Mouse (Mus musculus) myocyte (in vitro differentiated cells): Measurements from ENCODE around the gene Anapc11. TPM values are rescaled to one million over a fixed set of nuclear protein-coding genes. Genes with fewer than 3 reads are reported as not detected.

Source experiments
- H3K27me3 ChIP-seq: one replicate; pipeline ENCODE4 v1.6.1; 2011; ENCODE audit not compliant: control insufficient read depth, insufficient read depth, insufficient read length
- H3K36me3 ChIP-seq: one replicate; pipeline ENCODE4 v1.6.1; 2011; ENCODE audit not compliant: control insufficient read depth, insufficient read depth
- H3K4me2 ChIP-seq: one replicate; pipeline ENCODE4 v1.6.1; 2011; ENCODE audit warnings: low read depth, control low read depth
- H3K4me3 ChIP-seq: one replicate; pipeline ENCODE4 v1.5.1; 2011; ENCODE audit warnings: mild to moderate bottlenecking, control low read depth, moderate library complexity
- H3K79me2 ChIP-seq: one replicate; pipeline ENCODE4 v1.6.1; 2011; ENCODE audit not compliant: control insufficient read depth, insufficient read depth
- H3ac ChIP-seq: one replicate; pipeline ENCODE4 v1.6.1; 2011; ENCODE audit not compliant: control insufficient read depth, insufficient read length
- CEBPB ChIP-seq: IDR thresholded peaks from 2 replicates; pipeline ENCODE4 v1.6.1; 2011; ENCODE audit warnings: mild to moderate bottlenecking, moderate library complexity; ENCODE audit not compliant: poor library complexity, insufficient read depth, severe bottlenecking
- E2F4 ChIP-seq: IDR thresholded peaks from one replicate; pipeline ENCODE4 v1.6.1; 2011; ENCODE audit warnings: mild to moderate bottlenecking, control low read depth, moderate library complexity; ENCODE audit not compliant: insufficient read depth
- MAX ChIP-seq: IDR thresholded peaks from one replicate; pipeline ENCODE4 v1.6.1; 2011; ENCODE audit warnings: low read depth, mild to moderate bottlenecking, control low read depth
- MYOD1 ChIP-seq, 3 experiments: IDR thresholded peaks; one replicate each; pipeline ENCODE4 v1.6.1; 2011; ENCODE audit warnings: control low read depth in 2 of 3, low read depth in 2 of 3, mild to moderate bottlenecking in 2 of 3, moderate library complexity in 1 of 3; ENCODE audit not compliant: insufficient read length in 2 of 3, control insufficient read depth in 1 of 3
- MYOG ChIP-seq, 3 experiments: IDR thresholded peaks; one replicate each; pipeline ENCODE4 v1.6.1; 2011; ENCODE audit warnings: control low read depth in 2 of 3, low read depth in 2 of 3, mild to moderate bottlenecking in 2 of 3; ENCODE audit not compliant: insufficient read length in 2 of 3, control insufficient read depth in 1 of 3, insufficient read depth in 1 of 3
- POLR2A ChIP-seq: IDR thresholded peaks from one replicate; pipeline ENCODE4 v1.6.1; 2011; ENCODE audit warnings: low read depth, mild to moderate bottlenecking, control low read depth, moderate library complexity; ENCODE audit not compliant: insufficient read length
- POLR2AphosphoS2 ChIP-seq: IDR thresholded peaks from one replicate; pipeline ENCODE4 v1.6.1; 2011; ENCODE audit warnings: low read depth, control low read depth; ENCODE audit not compliant: insufficient read length
- REST ChIP-seq: IDR thresholded peaks from one replicate; pipeline ENCODE4 v1.6.1; 2011; ENCODE audit warnings: mild to moderate bottlenecking, control low read depth, moderate library complexity; ENCODE audit not compliant: insufficient read depth, insufficient read length
- SRF ChIP-seq: IDR thresholded peaks from one replicate; pipeline ENCODE4 v1.6.1; 2011; ENCODE audit warnings: low read depth; ENCODE audit not compliant: control insufficient read depth, insufficient read length
- TCF12 ChIP-seq: IDR thresholded peaks from one replicate; pipeline ENCODE4 v1.6.1; 2011; ENCODE audit warnings: mild to moderate bottlenecking, control low read depth; ENCODE audit not compliant: poor library complexity, insufficient read depth, severe bottlenecking
- TCF3 ChIP-seq: IDR thresholded peaks from one replicate; pipeline ENCODE4 v1.6.1; 2011; ENCODE audit warnings: low read depth, control low read depth; ENCODE audit not compliant: insufficient read length
- USF1 ChIP-seq: IDR thresholded peaks from one replicate; pipeline ENCODE4 v1.6.1; 2011; ENCODE audit warnings: low read depth, mild to moderate bottlenecking, control low read depth, moderate library complexity
- polyA plus RNA-seq: library from polyadenylated mRNA; unstranded; fragments of >200 nt; fragmentation: generic; extraction: Trizol; gene quantifications from one replicate; pipeline ENCODE4 v1.2.1, GENCODE M21; 2012; ENCODE audit warnings: missing spikeins

Anapc11 gene
- polyA plus RNA-seq, 1 experiment = 184 TPM

GRCm38 (mm10) chr11:120560952-120561728 is 37.1 kb upstream of the Anapc11 start:
- no peaks in the 10 kb centered on the region for H3K27me3 ChIP-seq
- H3K36me3 ChIP-seq = peaks cover 59% of the 10 kb centered on the region
- H3K79me2 ChIP-seq = no peaks in the 10 kb centered on the region
- H3K4me2 ChIP-seq = no peak overlapping the region
- TF ChIP-seq MAX (no peak), MYOG (IDR thresholded peaks at IDR 0.05; ENCODE audit: control insufficient read depth in 1 of 3, insufficient read depth in 1 of 3, insufficient read length in 2 of 3, low read depth in 2 of 3) (no peak), POLR2AphosphoS2 (no peak), TCF3 (no peak), CEBPB (no peak), E2F4 (no peak), REST (no peak), POLR2A (no peak), MYOD1 (IDR thresholded peaks at IDR 0.05; ENCODE audit: control insufficient read depth in 1 of 3, insufficient read length in 2 of 3, low read depth in 2 of 3) (no peak), USF1 (no peak), SRF (no peak), TCF12 (no peak)
- no peak overlapping the region for H3K4me3 ChIP-seq
- H3ac ChIP-seq = no peak overlapping the region

- Histone ChIP-seq H3K4me2 (no peak overlapping the region), H3K79me2 (peaks cover 9% of the 10 kb centered on the region), H3K36me3 (peaks cover 78% of the 10 kb centered on the region), H3ac (no peak overlapping the region), H3K4me3 (no peak overlapping the region), H3K27me3 (no peaks in the 10 kb centered on the region)
- TF ChIP-seq MYOG (IDR thresholded peaks at IDR 0.05; ENCODE audit: control insufficient read depth in 1 of 3, insufficient read depth in 1 of 3, insufficient read length in 2 of 3, low read depth in 2 of 3) (no peak), USF1 (no peak), SRF (no peak), TCF3 (no peak)
Observed at GRCm38 (mm10) chr11:120562949-120563348, 35.3 kb upstream of the Anapc11 start.

- H3K4me3 ChIP-seq = no peak overlapping the region
- peaks cover 76% of the 10 kb centered on the region for H3K36me3 ChIP-seq
- H3K79me2 ChIP-seq = peaks cover 21% of the 10 kb centered on the region
- TF ChIP-seq E2F4 = no peak
- TF ChIP-seq CEBPB = no peak
- TF ChIP-seq MAX = no peak
- no peak for TF ChIP-seq MYOG (IDR thresholded peaks at IDR 0.05; ENCODE audit: control insufficient read depth in 1 of 3, insufficient read depth in 1 of 3, insufficient read length in 2 of 3, low read depth in 2 of 3)
- TF ChIP-seq POLR2AphosphoS2 = no peak
- TF ChIP-seq REST = no peak
- TF ChIP-seq TCF3 = no peak
- no peak for TF ChIP-seq POLR2A
- TF ChIP-seq TCF12 = no peak
- no peak for TF ChIP-seq SRF
- no peak for TF ChIP-seq USF1
- no peak for TF ChIP-seq MYOD1 (IDR thresholded peaks at IDR 0.05; ENCODE audit: control insufficient read depth in 1 of 3, insufficient read length in 2 of 3, low read depth in 2 of 3)
- H3ac ChIP-seq = no peak overlapping the region
- no peak overlapping the region for H3K4me2 ChIP-seq
- no peaks in the 10 kb centered on the region for H3K27me3 ChIP-seq
Observed at GRCm38 (mm10) chr11:120565114-120565513, 33.1 kb upstream of the Anapc11 start.

- no peak overlapping the region for H3K4me3 ChIP-seq
- H3K36me3 ChIP-seq = peaks cover 48% of the 10 kb centered on the region
- H3ac ChIP-seq = no peak overlapping the region
- peaks cover 46% of the 10 kb centered on the region for H3K79me2 ChIP-seq
- H3K4me2 ChIP-seq = no peak overlapping the region
- TF ChIP-seq TCF12 (no peak), REST (no peak), POLR2AphosphoS2 (no peak), CEBPB (no peak), E2F4 (no peak), SRF (no peak), TCF3 (no peak), POLR2A (no peak), MAX (no peak), MYOD1 (IDR thresholded peaks at IDR 0.05; ENCODE audit: control insufficient read depth in 1 of 3, insufficient read length in 2 of 3, low read depth in 2 of 3) (no peak), MYOG (IDR thresholded peaks at IDR 0.05; ENCODE audit: control insufficient read depth in 1 of 3, insufficient read depth in 1 of 3, insufficient read length in 2 of 3, low read depth in 2 of 3) (no peak), USF1 (no peak)
- H3K27me3 ChIP-seq = no peaks in the 10 kb centered on the region
Observed at GRCm38 (mm10) chr11:120568324-120568723, 29.9 kb upstream of the Anapc11 start.

GRCm38 (mm10) chr11:120571122-120571521 is 27.1 kb upstream of the Anapc11 start:
- Histone ChIP-seq H3K4me3 (peak overlapping the region; percentile 75), H3K36me3 (peaks cover 26% of the 10 kb centered on the region), H3ac (peak overlapping the region; percentile 68), H3K79me2 (peaks cover 53% of the 10 kb centered on the region), H3K27me3 (no peaks in the 10 kb centered on the region), H3K4me2 (peak overlapping the region; percentile 87)
- no peak for TF ChIP-seq MAX
- TF ChIP-seq E2F4 = no peak
